Mouse (Mus musculus) embryonic fibroblast, embryonic 13.5 days (primary cell): ENCODE measurements around the gene Mup4.
"Not testable (repeated sequence)": the region's sequence is repeated elsewhere in the genome, so short reads cannot be mapped to it uniquely, and the experiment has no call there.

Experiments
- CTCF ChIP-seq: IDR thresholded peaks from 2 replicates; pipeline ENCODE4 v1.5.1; 2011; ENCODE audit warnings: mild to moderate bottlenecking, control low read depth, low read length, moderate library complexity, borderline replicate concordance; ENCODE audit not compliant: insufficient read depth
- POLR2A ChIP-seq: IDR thresholded peaks from 2 replicates; pipeline ENCODE4 v1.6.1; 2011; ENCODE audit warnings: low read depth, mild to moderate bottlenecking, control low read depth, low read length, moderate library complexity

DNA sequence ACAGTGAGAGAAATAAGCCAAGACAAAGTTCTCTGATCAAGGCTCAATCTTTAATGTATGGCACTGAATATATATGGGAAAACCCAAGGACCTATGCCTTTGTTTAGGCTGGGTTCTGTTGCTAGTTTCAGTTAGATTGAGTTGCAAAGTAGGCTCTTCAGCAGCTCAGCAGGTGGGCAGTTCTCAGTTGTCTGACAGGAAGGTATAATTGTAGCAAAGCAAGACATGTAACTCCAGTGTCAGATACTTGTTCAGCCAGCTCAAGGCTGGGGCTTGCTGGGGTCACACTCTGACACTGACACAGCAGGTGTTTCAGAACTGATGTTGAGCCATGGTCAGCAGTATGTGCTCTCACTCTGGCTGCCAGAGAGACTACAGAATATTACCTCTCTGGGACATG, 37.4 kb upstream of the Mup4 start:
- not testable (repeated sequence) for TF ChIP-seq CTCF, POLR2A
